Mouse (Mus musculus) Patski (cell line): ENCODE measurements around the gene Palmd. TPM values are rescaled to one million over a fixed set of nuclear protein-coding genes. Genes with fewer than 3 reads are reported as not detected.

Source experiments
- ATAC-seq: fragments of 100-300 bp; one replicate; pipeline ENCODE4 v1.8.0; 2021
- CTCF ChIA-PET: fragments of 350-600 bp; sonication (Branson Sonifier 250); formaldehyde crosslinking; loops from one replicate; lab custom pipeline; 2022; ENCODE audit warnings: inconsistent platforms; lab: Charles Lee
- POLR2A ChIA-PET: fragments of 350-600 bp; sonication (Branson Sonifier 250); formaldehyde crosslinking; loops from one replicate; lab custom pipeline; 2022; ENCODE audit warnings: antibody characterized with exemption, inconsistent platforms; lab: Charles Lee
- DNase-seq: peaks from one replicate; pipeline ENCODE4 v3.0.0-alpha.2; 2011; ENCODE audit warnings: low read depth, low spot score
- H3K27me3 ChIP-seq: fragments of 371-371 bp; one replicate; pipeline ENCODE4 v1.5.1; 2021
- CTCF ChIP-seq: fragments of 100-300 bp; IDR thresholded peaks from one replicate; pipeline ENCODE4 v1.5.1; 2021
- in situ Hi-C: fragments of 300-500 bp; cut with MboI; formaldehyde crosslinking; loops from 3 replicates; pipeline ENCODE4 v1.11.1; 2018; ENCODE audit warnings: low pct_unique_long_range_greater_than_20kb, mixed read lengths
- polyA plus RNA-seq: library from polyadenylated mRNA; unstranded; gene quantifications from one replicate; pipeline ENCODE4 v1.2.3, GENCODE M21; 2021

Palmd gene
- 0.04 TPM for polyA plus RNA-seq

DNA sequence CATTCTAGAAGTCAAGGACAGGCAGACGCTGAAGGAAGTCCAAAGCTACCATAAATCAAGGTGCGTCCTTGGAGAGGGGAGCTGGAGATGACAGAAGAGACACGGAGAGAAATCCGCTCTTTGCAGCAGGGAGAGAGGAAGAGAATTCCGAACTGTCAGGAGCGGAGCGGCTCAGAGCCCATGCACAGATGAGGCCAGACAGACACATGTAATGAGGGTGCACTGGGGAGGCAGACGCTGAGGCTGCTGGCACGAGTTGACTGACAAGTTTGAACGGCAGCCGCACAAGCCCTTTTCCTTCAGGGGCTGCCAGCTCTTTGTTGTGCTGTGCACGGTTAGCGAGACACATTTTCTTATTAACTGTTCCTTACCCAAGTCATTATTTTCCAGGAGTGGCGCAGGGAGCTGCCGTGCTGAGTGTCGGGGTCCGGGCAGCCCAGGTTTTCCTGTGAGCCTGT, at the start of gene Palmd:
TSS of gene Palmd (minus strand) at position 448 of the 458 bp plus-strand sequence.
- no peaks in the 10 kb centered on the region for H3K27me3 ChIP-seq
- in situ Hi-C loops = no loop called here
- ChIA-PET CTCF (interaction anchor here (1.4 kb wide), 1 partner anchor 33 kb away, joined by 4 read pairs; no protein-coding TSS in a partner anchor), POLR2A (no interaction called here)
- ATAC-seq = no peak
- no peak for TF ChIP-seq CTCF
- no peak for DNase-seq

DNA sequence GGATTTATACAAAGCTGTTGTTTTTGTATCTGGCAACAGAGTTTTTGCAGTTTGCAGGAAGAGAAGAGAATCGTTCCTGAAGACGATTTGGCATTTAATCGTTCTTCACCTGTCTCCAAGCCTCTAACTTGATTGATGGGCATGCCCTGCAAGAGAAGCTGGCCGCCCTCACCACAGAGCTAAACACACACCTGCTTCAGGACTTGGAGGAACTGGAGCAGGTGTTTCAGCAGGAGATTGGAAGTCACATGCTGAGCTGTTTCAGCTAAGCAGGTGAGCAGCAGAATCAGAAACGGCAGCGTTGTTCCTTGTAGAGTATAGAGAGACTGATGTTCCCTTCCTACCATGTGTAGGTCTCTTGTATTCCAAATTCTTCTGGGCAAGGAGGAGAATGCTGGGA, 41.4 kb upstream of the Palmd start:
- ATAC-seq (no peak), DNase-seq (no peak)
- POLR2A ChIA-PET = no interaction called here
- no peaks in the 10 kb centered on the region for H3K27me3 ChIP-seq
- CTCF ChIA-PET = no interaction called here
- no peak for TF ChIP-seq CTCF
- in situ Hi-C loops = no loop called here

DNA sequence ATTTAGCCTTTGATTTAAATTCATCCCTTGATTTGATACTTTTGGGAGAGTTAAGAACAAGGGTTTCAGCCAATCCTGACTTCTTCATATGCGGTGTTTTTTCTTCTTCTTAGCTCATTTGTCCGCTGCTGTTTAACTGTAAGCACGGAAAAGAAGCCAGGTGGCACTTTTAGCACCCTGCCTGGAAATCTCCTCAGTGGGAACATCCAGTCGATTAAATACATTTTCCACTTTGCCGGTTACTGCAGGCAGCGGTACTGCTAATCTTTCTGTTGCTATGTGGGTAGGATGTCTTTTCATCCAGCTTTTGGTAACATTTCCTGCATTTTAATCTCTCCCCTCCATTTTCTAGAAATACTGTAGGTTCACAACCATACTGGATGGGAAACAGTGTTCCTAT, 38.6 kb upstream of the Palmd start:
- CTCF ChIA-PET = interaction anchor here (0.9 to 1.9 kb wide), 2 partner anchors 20 to 48 kb away, joined by 3 to 4 read pairs; no protein-coding TSS in a partner anchor
- POLR2A ChIA-PET = no interaction called here
- in situ Hi-C loops = no loop called here
- H3K27me3 ChIP-seq = no peaks in the 10 kb centered on the region
- ATAC-seq (no peak), DNase-seq (no peak)
- TF ChIP-seq CTCF = no peak

DNA sequence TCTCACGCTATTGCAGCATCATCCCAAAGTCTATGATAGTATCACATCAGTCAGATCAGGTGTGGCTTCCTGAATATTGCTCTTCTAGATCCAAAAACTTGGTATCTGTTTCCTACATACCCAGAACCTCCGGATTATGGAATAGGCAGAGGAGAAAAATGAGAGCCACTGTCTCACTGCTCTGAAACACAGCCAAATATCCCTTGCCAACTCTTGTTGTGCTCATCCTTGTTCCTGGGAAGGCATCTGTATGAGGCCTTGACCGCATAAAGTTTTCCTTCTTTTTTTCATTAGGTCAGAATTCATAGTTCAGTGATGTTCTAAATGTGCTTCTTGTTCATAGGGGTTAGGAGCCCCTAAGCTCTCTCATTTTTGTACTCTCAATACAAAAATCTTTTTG, 37.8 kb upstream of the Palmd start:
- POLR2A ChIA-PET = no interaction called here

DNA sequence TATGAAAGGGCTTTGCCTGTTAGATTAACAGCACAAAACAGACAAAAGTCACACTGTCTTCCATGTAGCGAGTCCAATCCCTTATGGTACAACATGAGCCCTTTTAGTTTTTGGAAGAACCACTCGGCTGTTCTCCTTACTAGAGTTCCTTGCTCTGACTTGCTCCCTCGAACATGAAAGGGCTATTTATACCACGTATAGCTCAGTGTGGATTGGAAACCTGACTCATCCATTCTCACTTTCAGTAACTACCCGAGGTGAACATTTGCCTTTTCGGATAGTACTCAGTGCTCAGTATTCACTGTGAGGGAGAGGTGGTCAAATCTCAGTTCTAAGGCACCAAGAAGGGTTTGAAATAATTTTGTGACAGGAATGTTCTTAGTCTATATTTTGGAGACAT, 34.6 kb upstream of the Palmd start:
- no peak for ATAC-seq
- H3K27me3 ChIP-seq = no peaks in the 10 kb centered on the region
- in situ Hi-C loops = no loop called here
- ChIA-PET CTCF (interaction anchor here (0.8 kb wide), 1 partner anchor 51 kb away, joined by 3 read pairs; no protein-coding TSS in a partner anchor), POLR2A (no interaction called here)
- no peak for TF ChIP-seq CTCF
- no peak for DNase-seq

More for the DNA sequence above, 37.8 kb upstream of the Palmd start:
- TF ChIP-seq CTCF = no peak
- DNase-seq (no peak), ATAC-seq (no peak)
- H3K27me3 ChIP-seq = no peaks in the 10 kb centered on the region
- in situ Hi-C loops = no loop called here
- CTCF ChIA-PET = interaction anchor here (0.9 to 1.9 kb wide), 2 partner anchors 20 to 49 kb away, joined by 3 to 4 read pairs; no protein-coding TSS in a partner anchor

DNA sequence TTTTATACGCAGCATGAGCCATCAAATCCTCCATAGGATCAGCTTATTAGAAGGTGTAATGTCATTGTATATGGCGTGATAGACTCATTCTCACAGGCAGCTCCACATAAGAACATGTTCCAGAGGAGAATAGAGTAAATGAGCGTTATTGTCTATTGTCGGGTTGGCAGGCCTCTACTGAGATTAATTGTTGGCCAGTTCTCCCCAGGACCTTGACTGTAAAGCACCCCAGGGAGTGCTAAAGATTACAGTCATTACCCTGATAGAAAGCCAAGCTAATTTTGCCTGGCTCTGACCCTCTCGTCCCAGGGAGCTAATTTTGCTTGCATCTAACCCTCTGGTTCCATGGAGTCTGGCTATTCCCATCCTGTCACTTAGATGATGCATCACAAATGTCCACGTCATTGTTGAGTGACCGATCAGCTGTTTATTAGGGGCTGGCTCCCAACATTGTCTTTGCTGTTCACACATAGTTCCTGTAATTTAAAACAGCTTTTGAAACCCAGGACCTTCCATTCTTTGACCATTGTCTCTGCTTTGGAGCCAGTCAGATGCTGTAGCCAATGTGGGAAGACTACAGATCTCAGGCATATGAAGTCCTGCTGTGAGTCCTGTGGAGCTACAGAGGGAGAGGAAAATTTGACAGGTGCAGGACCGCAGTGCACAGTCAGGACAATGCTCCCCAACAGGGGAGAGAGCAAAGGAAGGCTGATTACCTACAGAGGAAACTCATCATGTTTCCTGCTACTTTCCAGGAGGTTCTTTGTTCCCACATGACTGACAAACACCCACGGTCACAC, 33.1 kb upstream of the Palmd start:
- ChIA-PET POLR2A (interaction anchor here (0.6 kb wide), 1 partner anchor 14 kb away, joined by 3 read pairs; no protein-coding TSS in a partner anchor), CTCF (interaction anchor here (1.0 to 1.7 kb wide), 5 partner anchors 11 to 34 kb away, joined by 3 to 5 read pairs (median 4); partner anchors contain the start of genes 4930455H04Rik and Palmd)
- DNase-seq (no peak), ATAC-seq (no peak)
- no peaks in the 10 kb centered on the region for H3K27me3 ChIP-seq
- TF ChIP-seq CTCF = no peak
- in situ Hi-C loops = no loop called here

DNA sequence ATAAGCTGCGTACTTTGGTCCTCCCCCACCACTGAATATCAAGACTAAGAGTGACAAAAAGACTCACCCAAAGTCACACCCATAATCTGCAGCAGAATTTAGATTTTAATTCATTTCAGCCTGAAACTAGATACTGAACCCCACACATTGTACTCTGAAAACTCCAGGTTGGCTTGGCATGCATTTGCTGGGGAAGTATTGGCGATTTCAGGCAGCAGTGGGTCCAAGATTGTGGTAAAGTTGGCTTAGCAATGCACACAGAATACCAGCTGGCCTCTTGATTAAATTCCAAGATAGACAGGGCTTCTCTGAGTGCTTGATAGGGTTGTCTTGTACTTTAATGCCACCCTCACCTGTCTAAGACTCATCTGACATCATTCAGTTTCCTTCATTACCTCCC, 24.2 kb upstream of the Palmd start:
- in situ Hi-C loops = no loop called here
- ATAC-seq = no peak
- TF ChIP-seq CTCF = no peak
- POLR2A ChIA-PET = no interaction called here
- CTCF ChIA-PET = no interaction called here
- H3K27me3 ChIP-seq = no peaks in the 10 kb centered on the region
- no peak for DNase-seq

DNA sequence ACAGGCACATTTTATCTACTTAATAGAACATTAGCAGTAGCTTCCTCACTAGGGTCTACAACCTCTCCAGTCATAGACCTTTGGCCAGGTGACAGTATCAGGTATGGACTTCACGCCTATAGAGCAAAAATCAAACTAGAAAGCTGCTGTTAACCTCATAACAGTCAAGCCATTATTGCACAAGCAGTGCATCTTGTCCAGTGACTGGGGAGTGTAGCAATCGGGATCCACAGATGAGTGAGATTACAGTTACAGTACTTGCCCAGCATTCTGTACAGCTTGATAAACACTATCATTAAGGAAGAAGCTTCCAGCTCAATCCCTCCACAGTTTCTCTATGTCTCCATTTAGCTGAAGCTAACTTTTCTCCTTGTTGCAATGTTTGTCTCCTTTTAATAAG, 22.4 kb upstream of the Palmd start:
- ATAC-seq (no peak), DNase-seq (no peak)
- in situ Hi-C loops = no loop called here
- ChIA-PET POLR2A (interaction anchor here (1.5 kb wide), 1 partner anchor 59 kb away, joined by 3 read pairs; no protein-coding TSS in a partner anchor), CTCF (interaction anchor here (0.7 to 1.8 kb wide), 4 partner anchors 8 to 63 kb away, joined by 3 to 5 read pairs (median 4); no protein-coding TSS in a partner anchor)
- no peaks in the 10 kb centered on the region for H3K27me3 ChIP-seq
- TF ChIP-seq CTCF = no peak

DNA sequence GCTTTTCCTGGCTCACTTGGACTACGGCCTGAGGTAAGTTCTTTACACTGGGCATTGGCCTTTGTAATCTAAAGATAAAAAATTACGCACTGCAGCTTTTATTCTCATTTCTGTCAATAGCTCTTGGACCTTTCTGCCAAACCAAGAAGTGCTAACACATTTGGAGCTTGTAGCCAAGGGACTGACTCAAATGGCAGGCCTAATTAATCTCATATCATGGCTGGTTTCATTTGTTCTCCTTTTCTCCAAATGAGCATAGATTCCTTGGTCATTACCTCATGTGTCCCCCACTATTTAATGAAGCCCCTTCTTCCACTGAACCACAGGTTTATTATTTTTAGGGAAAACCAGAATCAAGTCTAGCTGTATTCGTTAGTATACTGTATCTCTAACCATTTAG, 19.4 kb upstream of the Palmd start:
- in situ Hi-C loops = no loop called here
- ChIA-PET POLR2A (interaction anchor here (0.6 to 0.7 kb wide), 2 partner anchors 10 to 13 kb away, joined by 3 read pairs; no protein-coding TSS in a partner anchor), CTCF (interaction anchor here (1.1 to 1.3 kb wide), 3 partner anchors 12 to 18 kb away, joined by 3 to 5 read pairs (median 4); no protein-coding TSS in a partner anchor)
- DNase-seq (no peak), ATAC-seq (no peak)
- no peak for TF ChIP-seq CTCF
- H3K27me3 ChIP-seq = no peaks in the 10 kb centered on the region

DNA sequence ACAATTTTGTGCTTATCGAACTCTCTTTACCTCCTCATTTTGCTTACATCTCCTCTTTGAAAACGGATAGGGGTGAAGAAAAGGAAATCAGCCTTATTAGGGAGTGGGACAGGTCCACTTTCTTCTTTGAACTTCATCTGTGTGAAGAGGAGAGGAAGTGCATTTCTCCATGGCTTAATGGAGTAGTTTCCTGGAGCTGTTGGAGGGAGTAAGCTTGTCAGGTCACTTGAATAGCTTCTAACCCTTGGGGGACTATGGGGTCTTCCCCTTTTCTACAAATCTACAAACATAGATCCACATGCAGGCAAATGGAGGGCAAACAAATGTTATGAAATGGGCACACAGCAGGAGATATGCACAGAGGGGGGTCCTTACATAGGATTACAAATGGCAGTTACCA, 17.7 kb upstream of the Palmd start:
- POLR2A ChIA-PET = no interaction called here
- no peak for DNase-seq
- no peaks in the 10 kb centered on the region for H3K27me3 ChIP-seq
- CTCF ChIA-PET = interaction anchor here (0.8 to 2.0 kb wide), 4 partner anchors 9 to 56 kb away, joined by 3 to 5 read pairs (median 4); no protein-coding TSS in a partner anchor
- in situ Hi-C loops = no loop called here
- ATAC-seq = no peak
- TF ChIP-seq CTCF = no peak
